21 mouse cellular contexts compared by ENCODE assay signal in genomic region chr6:91007207-91007606, GRCm38 (mm10). TPM values are rescaled to one million over a fixed set of nuclear protein-coding genes. Genes with fewer than 3 reads are reported as not detected.
DNase-seq lines count a peak whose midpoint lies in the region; ATAC-seq and TF ChIP-seq lines count a peak whose summit lies in the region.
"Had no signal": no experiment of that assay in that cellular context is flagged by ENCODE, and none has a peak within 500 bp of the region (broad histone marks: within the 10 kb centered on the region; RNA-seq: fewer than 3 reads in every experiment).

No protein-coding gene starts in this region.

- H3K36me3 ChIP-seq in liver, embryonic 14.5 days (replicated peaks; ENCODE audit: control insufficient read depth, insufficient read depth, low read depth) = peaks cover 2% of the 10 kb centered on the region
- H3K36me3 ChIP-seq in intestine, postnatal 0 days (ENCODE audit: control insufficient read depth, insufficient read depth) = no peaks in the 10 kb centered on the region
- no peaks in the 10 kb centered on the region for H3K36me3 ChIP-seq in heart, embryonic 10.5 days
- H3K36me3 ChIP-seq: embryonic facial prominence, embryonic 13.5 days; heart, embryonic 13.5 days; hindbrain, embryonic 12.5 days had no signal

- H3K4me1 ChIP-seq in liver, embryonic 14.5 days (replicated peaks; ENCODE audit: control insufficient read depth in 2 of 2, insufficient read depth in 2 of 2, low read length in 1 of 2) = peaks cover 44 to 53% of the 10 kb centered on the region in 2 experiments
- H3K4me1 ChIP-seq in intestine, postnatal 0 days (replicated peaks; ENCODE audit: control insufficient read depth, insufficient read depth, low read length) = no peaks in the 10 kb centered on the region
- H3K4me1 ChIP-seq in heart, embryonic 10.5 days = peaks cover 19% of the 10 kb centered on the region
- H3K4me1 ChIP-seq: embryonic facial prominence, embryonic 13.5 days; forebrain, embryonic 13.5 days; hindbrain, embryonic 12.5 days had no signal

- H3K4me2 ChIP-seq in liver, embryonic 14.5 days (ENCODE audit: low read depth) = peak overlapping the region; percentile 63
- H3K4me2 ChIP-seq in intestine, postnatal 0 days (replicated peaks; ENCODE audit: low read depth) = no peak overlapping the region
- H3K4me2 ChIP-seq: embryonic facial prominence, embryonic 13.5 days; forebrain, embryonic 13.5 days; heart, embryonic 13.5 days; hindbrain, embryonic 12.5 days had no signal

- TF ChIP-seq EP300 in liver, embryonic 14.5 days (IDR thresholded peaks at IDR 0.05; ENCODE audit: low read depth) = peak; percentile 68

- TF ChIP-seq CTCF in liver, embryonic 14.5 days (IDR thresholded peaks at IDR 0.05; ENCODE audit: low read depth) = no peak
- no peak for TF ChIP-seq CTCF in intestine, postnatal 0 days (IDR thresholded peaks at IDR 0.05; ENCODE audit: low read depth)

- H3K9ac ChIP-seq in liver, embryonic 14.5 days (replicated peaks) = peak overlapping the region; percentile 28
- no peak overlapping the region for H3K9ac ChIP-seq in intestine, postnatal 0 days (ENCODE audit: low read depth, low read length)
- H3K9ac ChIP-seq: embryonic facial prominence, embryonic 13.5 days; forebrain, embryonic 13.5 days; forebrain, postnatal 0 days; heart, embryonic 13.5 days; hindbrain, embryonic 12.5 days had no signal

- H3K9me3 ChIP-seq in liver, embryonic 14.5 days (ENCODE audit: control insufficient read depth, low read length) = no peaks in the 10 kb centered on the region
- H3K9me3 ChIP-seq in intestine, postnatal 0 days (ENCODE audit: control insufficient read depth) = no peaks in the 10 kb centered on the region
- H3K9me3 ChIP-seq in heart, embryonic 10.5 days = no peaks in the 10 kb centered on the region
- H3K9me3 ChIP-seq: embryonic facial prominence, embryonic 13.5 days; forebrain, embryonic 13.5 days; heart, embryonic 13.5 days; hindbrain, embryonic 12.5 days had no signal

- H3K27ac ChIP-seq in liver, embryonic 14.5 days = peak overlapping the region; percentile 81
- no peak overlapping the region for H3K27ac ChIP-seq in intestine, postnatal 0 days (ENCODE audit: low read depth, low read length)
- H3K27ac ChIP-seq in heart, embryonic 10.5 days = no peak overlapping the region
- H3K27ac ChIP-seq: embryonic facial prominence, embryonic 13.5 days; forebrain, embryonic 13.5 days; gastrocnemius, adult 2 months; heart, embryonic 13.5 days; hindbrain, embryonic 12.5 days had no signal

- DNase-seq in c-Kit-positive CD71-positive TER-119-positive erythroid progenitor cells, embryonic 14.5 days (ENCODE audit: low spot score) = peak; percentile 49
- peak; percentile 60 for DNase-seq in liver
- DNase-seq in liver, embryonic 14.5 days (ENCODE audit: low read depth in 3 of 3, low spot score in 3 of 3) = peak in 2 of 3 experiments; percentile 50 to 57
- DNase-seq in cerebellum, postnatal 25 days = no peak
- DNase-seq in heart, embryonic 10.5 days (ENCODE audit: low spot score) = no peak
- DNase-seq: adrenal gland, adult 8-10 months; adrenal gland, postnatal 36 days; cerebellum, adult 11 months; cerebellum, adult 8-10 months; cerebellum, postnatal 14 days; forebrain, postnatal 0 days; gastrocnemius, adult 2 months; gastrocnemius, postnatal 25 days; heart, postnatal 4 days had no signal

- no peak overlapping the region for H3K4me3 ChIP-seq in liver, embryonic 14.5 days (ENCODE audit: insufficient read depth in 1 of 2, low read depth in 2 of 2, low read length in 2 of 2)
- no peak overlapping the region for H3K4me3 ChIP-seq in intestine, postnatal 0 days (ENCODE audit: low read depth, low read length)
- no peak overlapping the region for H3K4me3 ChIP-seq in heart, embryonic 10.5 days
- H3K4me3 ChIP-seq: embryonic facial prominence, embryonic 13.5 days; forebrain, embryonic 13.5 days; gastrocnemius, adult 2 months; heart, embryonic 13.5 days; hindbrain, embryonic 12.5 days had no signal

- ATAC-seq in liver, embryonic 14.5 days (ENCODE audit: insufficient read depth) = peak; percentile 71
- peak; percentile 63 for ATAC-seq in megakaryocyte progenitor cell, adult 5-6 weeks (replicated peaks; ENCODE audit: poor library complexity)
- ATAC-seq in intestine, postnatal 0 days = no peak
- ATAC-seq: forebrain, embryonic 13.5 days; forebrain, postnatal 0 days; hindbrain, embryonic 16.5 days had no signal

- no peaks in the 10 kb centered on the region for H3K27me3 ChIP-seq in liver, embryonic 14.5 days (ENCODE audit: control insufficient read depth, insufficient read depth, low read length)
- H3K27me3 ChIP-seq in intestine, postnatal 0 days (replicated peaks; ENCODE audit: control insufficient read depth, insufficient read depth, low read length) = no peaks in the 10 kb centered on the region
- no peaks in the 10 kb centered on the region for H3K27me3 ChIP-seq in heart, embryonic 10.5 days (ENCODE audit: insufficient read depth, poor library complexity, severe bottlenecking)
- H3K27me3 ChIP-seq: embryonic facial prominence, embryonic 13.5 days; forebrain, embryonic 13.5 days; heart, embryonic 13.5 days; hindbrain, embryonic 12.5 days had no signal

- WGBS in liver, embryonic 14.5 days (ENCODE audit: insufficient replicate concordance) = 15% methylated on average over 2 of the region's 2 CpGs
- 54% methylated on average over 2 of the region's 2 CpGs for WGBS in intestine, postnatal 0 days
- 73% methylated on average over 2 of the region's 2 CpGs for WGBS in heart, embryonic 10.5 days

RNA-seq across cellular contexts. Expression of gene Iqsec1, which starts 18.7 kb away (rescaled TPM):
- 9.0 and 10.2 TPM in 2 replicates for polyA plus RNA-seq in liver, embryonic 14.5 days (2012; rRNA removed)
- 4.0 and 4.1 TPM in 2 replicates for polyA plus RNA-seq in liver, embryonic 14.5 days (2014; fragmentation: Nextera tagmentation; extraction: Ambion mirVana)
- 25.9 and 32.5 TPM in 2 replicates for total RNA-seq in megakaryocyte progenitor cell, adult 5-6 weeks (2015)
- 3.5 and 8.7 TPM in 2 replicates for total RNA-seq in megakaryocyte progenitor cell, adult 5-6 weeks (2017)
- 7.0 and 7.2 TPM in 2 replicates for polyA plus RNA-seq in intestine, postnatal 0 days (2015; fragmentation: Nextera tagmentation; extraction: Ambion mirVana)
- polyA plus RNA-seq in heart, embryonic 10.5 days (2016; fragmentation: Nextera tagmentation; extraction: Ambion mirVana) = 12.1 and 14.8 TPM in 2 replicates

Comparison
In these comparisons a context has a peak if more than half of its experiments do, and no peak if none do; other contexts are left out.
1. DNase-seq: peak in c-Kit-positive CD71-positive TER-119-positive erythroid progenitor cells, embryonic 14.5 days (single experiment), liver (single experiment) and liver, embryonic 14.5 days (2 of 3); none in cerebellum, postnatal 25 days (0 of 2) and heart, embryonic 10.5 days (single experiment).